Mouse (Mus musculus) cerebellum, postnatal 14 days (tissue): ENCODE measurements around the gene Ager.
A peak's percentile ranks its signal among the peaks of the same experiment; 100 is the strongest.

Experiments
- DNase-seq, 2 experiments: peaks; one replicate each; pipeline ENCODE4 v3.0.0; 2021; ENCODE audit warnings: mixed read lengths in 2 of 2

Gene Ager

DNA sequence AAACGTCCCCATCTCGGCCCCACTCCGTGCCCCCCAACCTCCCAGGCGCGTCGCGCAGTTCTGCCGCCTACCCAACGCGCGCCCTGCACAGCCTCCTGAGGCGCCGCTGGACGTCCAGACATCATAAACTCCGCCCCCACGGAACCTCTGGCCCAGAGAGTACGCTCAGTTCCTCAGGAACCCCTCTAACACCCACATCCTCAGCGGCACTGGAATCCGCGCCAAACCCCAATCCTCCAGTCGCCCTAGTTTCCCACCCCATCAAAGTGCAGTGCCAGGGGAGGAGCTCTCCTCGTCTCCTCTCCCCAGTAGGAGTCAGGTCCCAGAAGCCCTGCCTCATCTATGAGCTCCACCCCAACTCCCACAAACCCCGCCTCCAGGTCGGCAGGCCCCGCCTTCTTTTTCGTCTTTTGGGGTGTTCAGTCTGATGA lies 34.6 kb downstream of the Ager start:
- DNase-seq, result peak; percentile 73 to 77

DNA sequence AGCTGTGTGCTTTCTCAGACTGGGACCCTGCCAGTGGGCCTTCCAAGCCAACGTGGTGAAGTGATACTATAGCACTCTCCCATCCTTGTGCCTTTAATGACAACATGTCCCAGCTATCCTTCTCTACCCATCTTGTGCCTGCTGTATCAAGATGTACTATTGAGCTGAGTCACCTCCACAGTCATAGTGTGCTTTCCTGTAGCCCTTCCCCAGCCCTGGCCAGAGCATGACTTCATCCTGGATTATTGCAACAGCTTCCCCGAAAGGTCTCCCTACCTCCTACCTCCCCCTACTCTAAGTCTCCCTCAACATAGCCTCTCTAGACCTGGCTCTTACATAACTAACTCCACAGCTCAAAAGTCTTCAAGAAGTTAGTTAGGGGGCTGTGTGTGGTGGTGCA lies 38.0 kb downstream of the Ager start:
- no peak for DNase-seq

DNA sequence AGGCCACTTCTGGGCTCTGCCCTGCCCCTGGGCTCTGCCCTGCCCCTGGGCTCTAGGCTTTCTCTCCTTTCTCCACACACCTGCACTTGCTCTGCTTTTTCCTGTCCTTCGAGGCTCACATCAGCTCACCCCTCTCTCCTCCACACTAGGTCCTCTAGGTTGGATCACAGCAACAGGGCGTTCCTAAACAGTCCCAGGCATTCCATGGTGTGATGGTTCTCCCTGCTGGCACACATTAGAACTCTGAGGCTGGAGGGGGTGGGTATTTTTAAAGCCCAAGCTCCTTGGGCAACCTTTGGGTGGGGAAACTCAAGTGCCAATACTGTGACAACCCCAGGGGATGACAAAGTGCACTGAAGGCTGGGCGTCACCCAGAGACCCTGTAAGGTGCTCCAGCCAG lies 39.8 kb downstream of the Ager start:
- no peak for DNase-seq

DNA sequence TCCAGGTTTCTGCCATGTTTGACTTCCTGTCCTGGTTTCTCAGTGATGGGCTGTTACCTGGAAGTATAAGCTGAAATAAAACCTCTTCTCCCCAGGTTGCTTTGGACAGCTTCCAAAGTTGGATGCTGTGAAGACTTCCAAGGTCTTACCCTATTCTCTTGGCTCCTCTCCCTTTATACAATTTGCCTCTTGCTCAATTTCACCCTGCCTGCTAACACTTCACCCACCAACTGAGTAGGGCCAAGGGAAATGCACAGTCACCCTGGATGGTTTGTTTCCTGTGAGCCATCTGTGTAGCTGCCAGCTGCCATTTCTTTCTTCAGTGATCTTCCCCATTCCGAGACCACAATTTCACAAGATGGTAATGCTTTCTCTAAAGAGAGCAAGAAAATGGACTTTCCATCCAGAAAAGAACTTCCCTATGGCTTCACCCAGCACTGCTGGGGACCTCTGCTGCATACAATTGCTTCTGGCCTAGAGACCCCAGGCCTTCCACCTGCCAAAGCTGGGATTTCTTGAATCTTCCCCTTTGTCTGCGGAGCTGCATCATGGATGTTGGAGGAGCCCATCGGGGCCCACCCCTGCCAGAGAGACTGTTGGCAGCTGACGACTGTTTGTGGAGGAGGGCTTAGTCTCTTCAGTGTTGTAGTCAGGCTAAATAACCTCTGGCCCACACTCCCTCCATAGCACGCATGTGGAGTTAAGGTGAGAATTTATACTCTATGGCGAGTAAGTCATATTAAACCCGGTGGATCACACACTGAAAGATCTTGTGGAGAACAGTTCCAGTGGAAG lies 42.0 kb downstream of the Ager start:
- DNase-seq, result no peak

DNA sequence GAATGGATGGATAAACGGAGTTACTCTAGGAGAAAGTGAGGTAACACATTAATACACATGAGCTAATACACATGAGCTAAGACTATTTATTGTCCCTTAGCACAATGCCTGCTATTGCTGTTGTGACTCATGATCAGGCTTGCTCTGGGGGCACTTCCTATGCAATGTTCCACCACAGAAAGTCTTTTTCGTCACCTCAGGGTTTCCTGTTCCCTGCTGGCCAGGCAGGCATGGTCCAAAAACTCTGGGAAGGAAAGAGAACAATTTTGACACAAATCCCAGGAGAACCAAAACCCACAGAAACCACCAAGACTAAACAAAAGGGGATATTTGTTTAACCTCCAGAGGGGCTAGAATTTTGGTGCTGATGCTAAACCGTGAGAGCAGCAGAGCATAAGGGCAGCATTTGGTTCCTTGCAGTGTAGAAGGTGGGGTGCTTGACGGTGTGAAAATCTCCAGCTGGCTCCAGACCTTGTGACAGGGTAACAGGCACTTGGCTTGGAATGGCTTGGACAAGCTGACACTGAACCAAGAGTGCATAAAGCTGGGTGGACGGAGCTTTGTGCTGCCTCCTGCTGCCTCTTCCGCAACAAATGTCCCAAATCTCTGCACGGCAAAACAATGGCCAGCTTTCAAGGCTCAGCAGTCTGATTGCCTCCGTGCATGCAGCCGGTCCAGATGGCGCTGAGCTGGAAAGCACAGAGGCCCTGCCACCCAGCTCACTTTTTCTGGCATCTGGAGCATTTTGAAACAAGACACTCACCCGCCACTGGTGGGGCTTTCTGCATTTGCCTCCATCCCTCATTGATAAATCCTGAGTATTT lies 43.3 kb downstream of the Ager start:
- peak; percentile 79 to 88 for DNase-seq

DNA sequence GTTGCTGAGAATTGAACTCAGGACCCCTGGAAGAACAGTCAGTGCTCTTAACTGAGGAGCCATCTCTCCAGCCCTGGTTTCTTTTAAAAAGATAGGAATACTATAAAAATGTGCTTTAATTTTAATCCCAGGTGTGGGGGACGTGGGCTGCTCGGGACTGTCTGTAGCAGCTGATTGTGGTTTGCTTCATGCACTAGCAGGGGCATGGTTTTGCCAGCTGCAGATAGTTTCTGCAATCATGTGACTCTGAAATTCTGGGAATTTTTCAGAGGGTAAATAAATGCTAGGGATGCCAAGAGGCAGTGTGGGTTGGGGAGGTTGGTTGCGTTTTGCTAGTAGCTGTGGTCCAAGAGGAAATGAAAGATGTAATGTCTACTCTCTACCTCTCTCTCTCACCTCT lies 44.3 kb downstream of the Ager start:
- DNase-seq, result no peak

DNA sequence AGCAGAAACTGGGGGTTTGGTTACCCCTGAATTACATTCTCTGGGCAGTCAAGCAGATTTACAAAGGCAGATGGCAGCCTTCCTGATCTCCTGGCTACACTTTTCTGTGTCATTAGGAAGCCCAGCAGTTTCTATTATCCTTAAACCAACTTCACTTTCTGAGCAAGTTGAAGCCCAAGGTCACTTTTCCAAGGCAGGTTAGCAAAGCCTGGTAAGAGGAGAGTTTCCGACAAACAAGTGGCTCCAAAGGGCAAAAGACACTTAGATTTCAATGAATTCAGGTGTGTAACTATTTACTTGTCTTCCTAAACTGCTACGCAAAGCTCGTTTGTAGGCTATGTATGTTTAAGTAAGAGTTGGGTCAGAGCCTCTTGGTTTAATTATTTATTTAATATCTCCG lies 45.7 kb downstream of the Ager start:
- peak in 1 of 2 experiments; percentile 9 for DNase-seq

DNA sequence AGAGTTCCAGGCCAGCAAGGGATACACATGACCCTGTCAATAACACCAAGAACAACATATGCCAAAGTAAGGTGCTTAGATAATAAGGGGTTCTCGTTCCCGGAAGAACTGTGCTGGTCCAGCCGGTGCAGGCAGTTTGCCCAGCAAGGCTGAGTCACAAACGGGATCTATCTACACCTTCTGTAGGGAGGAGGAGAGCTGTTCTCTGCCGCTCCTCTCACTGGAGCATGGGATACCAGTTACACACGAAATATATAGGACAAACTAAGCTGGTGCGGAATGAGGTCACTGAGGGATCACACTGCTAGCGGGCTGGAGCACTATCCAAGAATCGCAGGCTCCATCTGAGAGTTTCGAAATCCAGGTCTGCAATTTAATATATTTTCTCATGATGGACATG lies 46.3 kb downstream of the Ager start:
- peak; percentile 52 to 67 for DNase-seq

DNA sequence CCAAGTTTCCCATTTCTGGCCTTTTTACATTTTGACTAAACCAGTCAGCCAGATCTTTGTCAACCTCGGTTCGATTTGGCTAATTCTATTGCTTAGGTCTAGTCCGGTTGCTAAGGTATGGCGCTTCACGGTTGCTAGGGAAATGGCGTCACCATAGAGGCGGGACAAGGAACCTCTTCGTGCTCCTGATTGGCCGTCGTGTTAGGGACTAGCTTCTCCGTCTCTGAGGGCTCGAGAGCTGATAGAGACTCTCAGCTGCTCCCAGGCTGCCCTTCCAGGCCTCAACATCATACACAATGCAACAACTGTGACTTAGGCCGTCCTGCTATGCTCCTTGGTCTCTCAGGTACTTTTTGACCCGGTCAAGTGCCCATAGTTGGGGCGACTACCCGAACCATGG lies 46.9 kb downstream of the Ager start, which contains the start of gene Fkbpl:
Gene Fkbpl, plus strand, starts transcription at position 157 of the 400 bp plus-strand sequence.
- peak; percentile 96 to 98 for DNase-seq

DNA sequence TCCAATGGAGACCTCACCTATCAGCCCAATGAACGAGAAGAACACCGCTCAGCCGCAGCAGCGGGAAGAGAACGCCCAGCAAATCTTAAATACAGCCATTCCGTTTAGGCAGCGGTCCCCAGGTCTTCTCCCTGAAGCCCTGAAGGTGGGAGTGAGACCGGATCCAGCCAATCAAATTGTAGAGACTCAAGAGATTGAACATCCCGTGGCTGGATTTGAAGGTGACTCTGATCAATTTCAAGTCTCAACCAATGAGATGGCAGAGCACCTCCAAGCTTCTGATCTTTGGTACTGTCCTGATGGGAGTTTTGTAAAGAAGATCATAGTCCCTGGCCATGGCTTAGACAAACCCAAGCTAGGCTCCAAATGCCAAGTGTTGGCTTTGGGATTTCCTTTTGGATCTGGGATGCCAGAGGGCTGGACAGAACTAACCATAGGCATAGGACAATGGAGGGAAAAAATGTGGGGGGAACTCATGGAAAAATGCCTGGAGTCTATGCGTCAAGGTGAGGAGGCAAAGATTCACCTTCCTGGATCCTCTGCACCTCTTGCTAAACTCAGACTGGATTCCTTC lies 47.7 kb downstream of the Ager start:
- peak; percentile 17 to 21 for DNase-seq

DNA sequence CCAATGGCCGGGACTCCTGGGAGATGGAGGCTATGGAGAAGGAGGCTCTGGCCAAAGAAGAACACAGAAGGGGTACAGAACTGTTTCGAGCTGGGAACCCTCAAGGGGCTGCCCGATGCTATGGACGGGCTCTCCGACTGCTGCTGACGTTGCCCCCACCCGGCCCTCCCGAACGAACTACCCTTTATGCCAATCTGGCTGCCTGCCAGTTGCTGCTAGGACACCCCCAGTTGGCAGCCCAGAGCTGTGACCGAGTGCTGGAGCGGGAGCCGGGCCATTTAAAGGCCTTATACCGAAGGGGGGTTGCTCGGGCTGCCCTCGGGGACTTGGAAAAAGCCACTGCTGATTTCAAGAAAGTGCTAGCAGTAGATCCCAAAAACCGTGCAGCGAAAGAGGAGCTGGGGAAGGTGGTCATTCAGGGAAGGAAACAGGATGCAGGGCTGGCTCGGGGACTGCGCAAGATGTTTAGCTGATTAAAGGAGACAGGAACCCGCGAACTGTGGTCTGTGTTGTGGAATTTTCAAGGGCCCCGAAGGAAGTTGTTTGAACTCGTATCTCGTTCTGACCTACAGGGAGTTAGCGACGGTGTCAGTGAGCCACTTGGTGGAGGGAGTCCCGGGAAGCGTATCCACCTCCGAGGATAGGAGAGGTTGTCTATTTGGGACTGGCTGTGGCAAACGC lies 48.3 kb downstream of the Ager start:
- peak; percentile 36 to 60 for DNase-seq

DNA sequence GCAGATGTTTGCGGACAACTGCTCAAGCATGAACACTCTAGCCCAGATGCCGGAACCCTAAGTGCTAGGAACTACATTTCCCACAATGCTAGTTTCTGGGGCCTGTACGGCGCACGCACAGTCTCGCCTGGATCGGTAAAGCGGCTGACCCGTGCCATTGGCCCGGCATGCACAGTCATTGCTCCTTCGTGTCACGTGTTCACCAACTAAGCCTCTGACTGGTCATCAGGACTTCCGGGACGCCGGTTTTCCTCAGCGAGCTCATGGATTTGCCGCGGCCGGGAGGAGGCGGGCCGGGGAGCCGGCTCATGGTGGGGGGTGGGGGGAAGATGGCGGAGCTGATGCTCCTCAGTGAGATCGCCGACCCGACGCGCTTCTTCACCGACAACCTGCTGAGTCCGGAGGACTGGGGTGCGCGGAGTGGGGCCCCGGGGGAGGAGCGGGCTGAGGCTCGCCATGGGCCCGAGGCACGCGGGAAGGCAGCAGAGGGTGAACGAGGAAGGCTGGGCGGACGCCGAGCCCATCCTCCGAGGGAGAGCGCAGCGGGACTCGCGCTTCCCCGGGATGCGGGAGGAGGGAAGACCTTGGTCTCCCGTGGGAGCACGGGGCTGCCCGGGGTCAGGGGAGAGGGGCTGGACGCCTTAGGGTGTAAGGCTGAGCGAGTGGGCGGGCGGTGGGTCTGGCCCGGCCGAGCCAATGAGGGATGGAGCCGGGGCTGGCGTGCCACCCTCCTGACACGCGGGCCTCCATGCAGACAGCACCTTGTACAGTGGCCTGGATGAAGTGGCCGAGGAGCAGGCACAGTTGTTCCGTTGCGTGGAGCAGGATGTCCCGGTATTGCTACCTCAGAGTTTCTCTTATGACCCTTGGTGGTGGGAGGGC lies 49.5 kb downstream of the Ager start, which contains the start of gene Atf6b:
Gene Atf6b, plus strand, starts transcription at position 241 of the 882 bp plus-strand sequence.
- peak; percentile 94 for DNase-seq

DNA sequence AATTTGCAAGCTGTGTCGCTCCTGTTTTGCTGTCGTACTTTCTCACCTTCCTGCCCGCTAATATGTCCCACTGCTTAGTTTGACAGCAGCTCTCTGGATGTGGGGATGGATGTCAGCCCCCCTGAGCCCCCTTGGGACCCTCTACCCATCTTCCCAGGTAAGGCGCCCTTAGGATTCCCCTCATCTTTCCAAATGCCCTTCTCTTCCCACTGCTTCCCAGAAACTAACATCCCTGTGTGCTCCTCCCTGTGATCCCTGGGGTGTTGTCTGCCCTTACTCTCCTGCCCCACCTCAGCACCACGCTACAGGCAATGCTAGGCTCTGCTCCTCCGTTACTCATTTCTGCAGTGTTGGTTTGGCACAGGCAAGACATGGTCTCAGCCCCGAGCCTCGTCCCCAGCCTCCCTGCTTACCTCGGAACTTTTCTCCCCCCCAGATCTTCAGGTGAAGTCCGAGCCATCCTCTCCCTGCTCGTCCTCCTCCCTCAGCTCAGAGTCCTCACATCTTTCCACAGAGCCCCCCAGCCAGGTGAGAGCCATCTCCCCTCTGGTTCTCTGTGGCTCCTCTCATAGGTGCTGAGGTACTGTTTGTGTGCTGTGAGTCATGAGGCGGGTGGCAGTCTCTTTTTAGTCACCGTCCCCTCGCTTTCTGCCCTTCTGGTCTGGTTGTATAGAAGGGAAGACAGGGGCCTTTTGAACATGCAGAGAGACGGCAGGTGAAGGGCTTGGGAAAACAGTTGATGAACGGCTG lies 50.7 kb downstream of the Ager start:
- DNase-seq, result peak in 1 of 2 experiments; percentile 8

DNA sequence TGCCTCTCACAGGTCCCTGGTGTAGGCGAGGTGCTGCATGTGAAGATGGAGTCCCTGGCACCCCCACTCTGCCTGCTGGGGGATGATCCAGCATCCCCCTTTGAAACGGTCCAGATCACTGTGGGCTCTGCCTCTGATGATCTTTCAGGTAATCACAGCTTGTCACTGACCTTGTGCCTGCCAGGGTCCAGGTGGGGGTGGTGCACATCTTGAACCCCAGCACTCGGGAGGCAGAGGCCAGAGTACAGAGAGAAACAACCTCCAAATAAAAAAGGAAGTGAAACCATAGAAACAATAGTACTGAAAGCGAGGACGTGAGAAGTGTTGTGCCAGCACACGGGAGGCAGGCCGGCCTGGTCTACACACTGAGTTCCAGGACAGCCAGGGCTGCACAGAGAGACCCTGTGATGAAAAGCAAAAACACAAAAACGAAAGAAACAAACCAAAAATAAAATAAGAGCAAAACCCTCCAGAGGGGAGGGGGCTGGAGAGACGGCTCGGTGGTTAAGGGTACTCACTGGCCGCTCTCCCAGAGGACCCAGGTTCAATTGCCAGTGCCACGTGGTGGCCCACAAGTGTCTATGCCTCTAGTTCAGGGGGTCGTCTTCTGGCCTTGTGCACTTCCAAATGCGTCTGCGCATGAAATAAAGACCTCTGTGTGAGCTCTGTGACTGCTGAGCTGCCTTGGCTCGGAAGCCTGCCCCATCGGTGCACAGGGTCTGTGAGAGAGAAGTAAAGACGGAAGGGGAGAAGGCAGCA lies 51.6 kb downstream of the Ager start:
- DNase-seq, result no peak
